Mouse (Mus musculus): ENCODE data around the gene Cst11.
A peak's percentile ranks its signal among the peaks of the same experiment; 100 is the strongest.
"Not testable (repeated sequence)": the region's sequence is repeated elsewhere in the genome, so short reads cannot be mapped to it uniquely, and the experiment has no call there.

Cst11 gene

DNA sequence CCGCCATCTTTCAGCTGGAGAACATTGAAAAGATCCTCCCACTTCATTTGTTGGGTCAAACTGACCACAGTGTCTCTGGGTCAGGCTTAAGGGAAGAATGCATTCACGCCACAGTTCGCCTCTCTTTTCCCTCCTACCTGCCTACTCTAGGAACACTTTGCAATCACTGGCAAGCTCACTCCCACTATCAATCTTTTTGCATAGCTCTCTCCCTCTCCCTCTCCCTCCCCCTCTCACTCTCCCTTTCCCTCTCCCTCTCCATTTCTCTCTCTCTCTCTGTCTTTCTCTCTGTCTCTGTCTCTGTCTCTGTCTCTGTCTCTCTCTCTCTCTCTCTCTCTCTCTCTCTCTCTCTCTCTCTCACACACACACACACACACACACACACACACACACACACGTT lies at the start of gene Cst11:
Cst11 (minus strand) TSS at position 101 of the 400 bp plus-strand sequence.
- DNase-seq: not testable (repeated sequence)

DNA sequence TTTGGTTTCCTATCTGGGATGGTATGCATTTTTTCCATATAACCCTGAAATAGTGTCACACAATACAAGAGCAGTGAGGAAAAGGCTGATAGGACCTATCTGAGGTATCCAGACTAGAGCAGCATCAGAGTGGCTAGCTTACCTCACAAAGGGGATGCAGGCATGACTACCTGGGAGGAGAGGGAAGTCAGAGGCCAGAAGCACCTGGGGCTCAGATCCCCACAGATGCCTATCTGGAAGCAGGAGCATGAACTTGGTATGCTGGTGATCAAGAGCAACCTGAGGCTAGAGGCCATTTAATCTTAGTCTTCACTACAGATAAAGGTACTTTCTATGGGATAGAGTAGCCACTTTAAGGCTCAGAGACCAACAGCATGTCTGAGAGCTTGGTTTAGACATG lies 48.6 kb upstream of the Cst11 start, which contains the start of gene Cst13:
Cst13 (plus strand) TSS at position 173 of the 400 bp plus-strand sequence.
- DNase-seq: no peak

DNA sequence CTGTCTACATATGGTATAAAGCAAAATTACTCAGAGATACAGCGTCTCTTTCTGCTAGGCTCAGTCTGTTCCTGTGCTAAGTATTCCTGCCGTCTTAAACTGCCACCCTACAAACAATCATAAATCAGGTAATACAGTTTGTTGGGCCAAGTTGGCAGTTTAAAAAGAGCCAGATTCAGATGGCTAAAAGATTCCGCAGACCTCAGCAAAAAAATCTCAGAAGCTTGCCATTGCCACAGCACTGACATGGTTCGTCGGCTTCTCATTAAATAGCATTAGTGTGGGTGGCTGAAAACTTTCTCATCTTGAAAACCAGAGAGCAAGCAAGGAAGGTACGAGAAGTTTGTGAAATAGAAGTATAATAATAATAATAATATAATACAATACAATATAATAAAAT lies 35.4 kb upstream of the Cst11 start:
- no peak for DNase-seq

DNA sequence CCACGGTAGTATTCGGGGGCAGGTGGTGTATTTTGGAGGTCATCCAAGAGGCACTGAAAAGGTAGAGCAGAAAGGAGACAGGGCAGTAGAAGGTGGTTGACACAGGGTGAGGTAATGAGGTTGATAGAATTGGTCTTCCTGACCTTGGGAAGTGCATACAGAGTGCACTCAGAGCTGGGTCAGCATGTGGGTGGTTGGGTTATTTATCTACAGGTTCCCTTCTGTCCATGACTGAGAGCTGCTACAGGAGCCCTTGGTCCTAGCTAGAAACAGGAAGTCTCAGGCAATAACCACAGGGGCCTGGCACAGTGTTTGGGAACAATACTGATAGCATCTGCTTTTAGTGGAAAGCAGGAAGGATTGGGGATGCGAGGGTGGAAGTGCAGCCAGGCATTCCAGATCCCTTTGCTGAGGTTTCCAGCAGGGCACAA lies 30.2 kb upstream of the Cst11 start:
- DNase-seq: peak; percentile 89

DNA sequence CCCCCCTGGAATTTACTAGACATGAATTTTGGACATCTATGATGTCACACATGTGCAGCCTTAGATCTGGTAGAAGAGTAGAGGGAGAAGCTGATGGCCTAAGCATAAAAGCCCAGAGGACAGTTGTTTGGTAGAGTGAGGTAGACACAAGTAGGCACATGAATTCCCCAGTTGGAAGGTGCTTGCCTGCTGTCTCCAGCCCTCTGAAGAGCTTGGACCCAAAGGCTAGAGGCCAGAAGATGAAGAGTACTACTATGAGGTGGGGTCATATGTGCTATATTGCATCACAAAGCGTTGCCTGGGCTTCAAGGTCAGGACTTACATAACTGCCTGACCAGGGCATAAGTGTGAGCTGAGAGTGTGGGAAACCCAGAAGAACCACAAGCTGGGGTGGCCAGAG lies 27.2 kb upstream of the Cst11 start, which contains the start of gene Cst8:
Cst8 (plus strand) TSS at position 301 of the 400 bp plus-strand sequence.
- DNase-seq: no peak

DNA sequence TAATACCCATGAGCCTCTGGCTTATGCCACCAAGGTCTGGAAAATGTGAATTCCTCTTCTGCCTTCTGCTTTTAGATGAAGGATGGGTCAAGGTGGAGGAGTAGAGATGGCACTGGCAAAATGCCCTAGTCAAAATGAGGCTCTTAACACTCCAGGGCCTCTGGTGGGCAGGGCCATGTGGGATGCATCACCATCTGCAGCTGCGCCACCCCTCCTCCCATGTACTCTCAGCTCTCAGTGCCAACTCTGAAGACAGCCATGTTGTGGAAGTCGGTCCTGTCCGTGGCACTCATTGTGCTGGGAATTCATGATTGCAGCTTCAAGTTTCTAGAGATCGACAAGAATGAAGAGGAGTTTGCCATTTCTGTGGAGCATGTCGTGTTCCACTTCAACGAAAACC lies 17.8 kb upstream of the Cst11 start, which contains the start of gene Cst12:
Cst12 (plus strand) TSS at position 220 of the 400 bp plus-strand sequence.
- DNase-seq: no peak

DNA sequence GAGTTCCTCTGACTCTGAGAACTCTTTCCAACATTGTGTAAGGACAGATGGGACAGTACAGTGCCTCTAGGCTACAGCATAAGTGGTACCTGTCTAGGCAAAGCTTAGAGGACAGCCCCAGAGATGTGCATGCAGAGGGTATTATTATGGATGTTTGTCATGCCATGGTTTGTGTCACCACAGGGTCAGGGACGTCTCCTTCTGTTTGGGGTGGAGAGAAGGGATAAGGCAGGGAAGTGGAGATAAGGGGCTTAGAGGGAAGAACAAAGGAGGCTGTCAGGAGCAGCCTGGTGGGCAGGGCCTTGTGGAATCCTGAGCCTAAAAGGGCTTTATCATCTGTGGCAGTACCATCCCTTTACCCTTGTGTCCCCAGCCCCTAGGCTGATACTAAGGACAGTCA lies 10.4 kb upstream of the Cst11 start, which contains the start of gene 8030411F24Rik:
8030411F24Rik (plus strand) TSS at position 301 of the 400 bp plus-strand sequence.
- DNase-seq: no peak

DNA sequence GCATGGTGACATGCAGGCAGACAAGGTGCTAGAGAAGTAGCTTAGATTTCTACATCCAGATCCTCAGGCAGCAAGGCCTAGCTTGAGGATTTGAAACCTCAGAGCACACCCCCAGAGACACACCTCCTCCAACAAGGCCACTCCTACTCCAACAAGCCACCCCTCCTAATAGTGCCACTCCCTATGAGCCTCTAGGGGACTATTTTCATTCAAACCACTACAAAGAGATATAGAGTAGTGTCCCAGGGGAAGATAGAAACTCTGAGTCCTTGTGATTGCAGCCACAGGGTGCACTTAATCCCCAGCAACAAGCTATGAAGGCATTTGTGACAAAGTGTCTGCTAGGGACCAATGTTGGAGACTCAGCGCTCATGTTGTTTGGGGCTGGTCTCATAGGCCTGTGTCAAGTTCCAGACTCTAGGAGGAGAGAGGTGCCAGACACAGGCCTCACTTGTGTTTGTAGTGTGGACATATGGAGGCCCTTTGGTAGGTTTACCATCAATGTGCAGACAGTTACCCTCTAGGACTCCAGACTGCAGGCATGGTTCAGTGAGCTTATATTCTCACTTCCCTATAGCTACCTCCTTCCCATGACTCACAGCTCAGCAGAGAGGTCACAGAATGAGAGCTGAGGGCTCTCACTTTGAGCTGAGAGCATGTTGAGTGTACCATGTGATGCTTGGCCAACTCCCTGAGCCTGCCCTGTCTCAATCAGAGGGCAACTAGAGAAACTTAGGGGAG lies 7.5 kb downstream of the Cst11 start:
- DNase-seq: no peak

DNA sequence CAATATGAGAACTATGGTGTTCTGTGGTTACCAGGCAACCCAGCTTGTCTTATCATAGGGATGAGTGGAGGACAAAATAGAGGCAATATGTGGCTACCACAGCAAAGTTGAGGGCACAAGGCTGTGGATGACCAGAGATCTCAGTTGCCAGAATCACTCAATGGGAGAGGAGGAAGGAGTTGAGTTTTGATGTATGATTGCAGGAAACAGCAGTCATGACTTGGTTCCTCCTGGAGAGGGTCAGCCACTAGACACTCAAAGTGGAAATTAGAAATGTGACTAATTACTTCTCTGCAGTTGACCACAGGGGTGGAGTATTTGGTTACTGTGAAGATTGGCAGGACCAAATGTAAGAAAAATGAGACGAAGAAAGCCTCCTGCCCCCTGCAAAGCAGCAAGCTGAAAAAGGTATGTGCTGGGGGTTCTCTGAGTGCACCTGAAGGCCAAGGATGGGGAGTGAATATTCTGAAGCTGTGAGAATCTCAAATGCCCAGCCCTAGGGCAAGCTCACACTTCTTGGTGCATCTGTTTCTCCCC lies 16.9 kb downstream of the Cst11 start:
- DNase-seq: no peak

DNA sequence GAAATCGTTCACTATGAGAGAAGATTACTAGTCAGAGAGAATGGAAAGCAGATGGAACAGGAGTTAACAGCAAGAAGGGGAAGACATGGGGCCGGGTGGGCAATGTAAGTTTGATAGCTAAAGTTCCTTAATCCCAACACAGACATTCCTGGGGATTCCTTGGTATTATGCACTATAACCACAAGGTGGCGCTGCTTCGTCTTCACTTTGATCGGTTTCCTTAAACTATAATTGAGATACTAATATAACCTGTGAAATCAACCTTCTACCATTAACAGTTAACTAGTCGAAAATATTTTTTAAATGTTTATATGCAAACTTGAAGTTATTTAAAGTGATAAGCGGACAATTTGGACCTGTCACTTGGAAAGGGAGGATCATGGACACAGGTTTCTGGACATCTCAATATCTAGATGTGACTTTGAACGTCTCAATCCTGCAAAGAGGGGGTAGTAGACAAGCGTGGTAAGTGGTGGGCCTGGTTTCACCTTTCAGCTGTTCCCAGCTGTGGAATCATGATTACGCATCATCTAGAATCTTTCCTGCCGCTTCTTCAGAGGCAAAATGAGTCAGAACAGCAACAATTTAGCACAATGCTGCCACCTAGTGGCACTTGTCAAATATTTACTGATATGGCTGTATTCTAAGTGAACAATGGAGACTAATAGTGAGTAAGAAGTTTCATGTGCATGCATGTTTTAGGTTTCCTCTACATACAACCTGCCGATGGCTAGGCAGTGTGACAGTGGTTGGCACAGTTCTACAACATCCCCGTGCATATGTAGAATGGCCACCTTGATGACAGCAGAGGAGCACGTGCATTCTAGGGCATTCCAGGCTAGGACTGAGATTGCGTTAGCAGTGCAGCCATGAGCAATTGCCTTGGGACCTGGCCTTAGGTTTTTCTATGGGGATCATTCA lies 19.1 kb downstream of the Cst11 start:
- DNase-seq: peak; percentile 88

DNA sequence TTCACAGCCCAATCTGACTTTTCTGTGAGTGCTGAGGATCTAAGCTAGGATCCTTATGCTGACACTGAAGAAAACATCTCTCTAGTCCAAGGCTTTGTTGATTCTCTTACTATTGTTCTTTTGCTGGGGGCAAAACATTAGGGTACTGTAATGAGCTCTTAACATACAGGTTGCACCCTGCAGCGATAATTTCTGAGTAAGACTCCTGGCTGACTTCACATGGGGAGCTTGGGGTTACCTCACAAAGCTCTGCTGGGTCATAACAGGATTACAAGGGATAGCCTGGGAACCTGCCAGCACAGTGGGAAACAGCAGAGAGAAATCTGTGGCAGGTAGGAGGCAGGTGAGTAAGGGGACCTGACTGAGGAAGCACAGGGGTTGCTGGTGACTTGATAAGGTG lies 21.2 kb downstream of the Cst11 start, which contains the start of gene Cstl1:
Cstl1 (plus strand) TSS at position 301 of the 400 bp plus-strand sequence.
- DNase-seq: peak; percentile 18

DNA sequence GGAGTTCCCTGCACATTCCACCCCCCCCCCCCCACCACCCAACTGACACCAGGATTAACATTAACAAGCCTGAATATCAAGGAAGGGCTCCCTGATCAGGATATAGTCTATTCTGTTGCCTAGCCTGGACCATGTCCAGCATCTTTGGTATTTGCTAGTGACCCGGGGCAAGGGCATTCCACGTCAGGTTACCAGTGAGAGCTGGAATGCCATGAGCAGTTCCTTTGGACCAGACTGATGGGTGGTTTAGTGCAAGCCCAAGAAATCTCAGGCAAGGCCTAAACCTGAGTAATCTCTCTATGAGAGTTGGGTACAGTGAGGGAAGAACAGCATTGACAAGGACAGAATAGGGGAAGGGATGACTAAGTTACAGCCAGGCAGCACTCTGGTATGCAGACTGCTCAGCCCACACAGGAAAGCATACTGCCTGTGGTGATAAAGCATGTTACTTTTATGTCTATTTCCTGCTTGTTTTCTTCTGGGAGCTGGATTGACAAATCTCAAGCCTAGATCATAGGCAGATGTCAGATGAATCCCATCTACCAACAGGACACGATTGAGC lies 27.4 kb downstream of the Cst11 start:
- DNase-seq: peak; percentile 52

DNA sequence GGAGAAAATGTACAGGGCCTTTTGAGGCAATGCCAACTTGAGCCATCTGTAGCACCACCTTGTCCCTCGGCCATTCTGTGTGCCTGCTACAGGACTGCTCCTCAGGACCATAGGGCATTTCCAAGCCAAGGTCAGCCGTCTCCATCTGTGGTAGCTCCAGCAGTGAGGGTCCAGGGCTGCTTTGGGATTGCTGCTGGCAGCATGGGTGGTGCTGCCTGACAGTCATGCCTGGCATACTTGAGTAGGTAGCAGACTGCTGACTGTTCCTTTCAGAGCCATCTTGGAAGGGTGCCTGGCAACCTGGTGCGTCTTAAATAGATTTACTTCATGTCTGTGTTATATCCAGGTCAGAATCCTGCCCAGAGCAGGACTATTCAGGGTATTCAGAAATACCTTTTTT lies 28.3 kb downstream of the Cst11 start:
- peak; percentile 97 for DNase-seq

DNA sequence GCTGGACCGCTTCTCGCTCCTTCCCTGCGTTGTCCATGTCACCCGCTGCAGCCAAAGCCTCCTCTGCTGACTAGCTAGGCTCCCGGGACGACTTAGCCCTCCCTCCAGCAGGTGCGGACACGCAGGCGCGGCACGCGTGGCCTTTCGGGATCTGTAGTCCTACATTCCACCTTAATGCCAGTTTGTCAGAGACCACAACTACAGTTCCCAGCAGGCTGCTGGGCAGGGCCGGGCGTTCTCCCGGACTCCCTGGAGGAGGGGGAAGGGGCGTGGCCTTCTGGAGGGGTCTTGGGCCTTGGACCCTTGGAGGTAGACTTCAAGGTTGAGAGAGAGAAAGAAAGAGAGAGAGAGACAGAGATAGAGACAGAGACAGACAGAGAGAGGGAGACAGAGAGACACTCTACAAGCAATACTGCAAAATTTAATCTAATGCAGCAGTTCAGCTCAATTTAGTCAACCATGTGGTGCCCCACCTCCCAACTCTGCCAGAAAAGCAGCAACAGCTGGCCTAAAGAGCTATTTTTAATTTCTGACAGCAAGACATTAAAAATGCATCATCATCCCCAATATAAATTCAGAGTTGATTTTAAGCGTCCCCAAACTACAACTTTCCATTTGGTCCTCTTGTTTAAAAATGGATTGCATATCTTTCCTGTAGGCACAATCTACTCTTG lies 38.8 kb downstream of the Cst11 start, which contains the start of gene Napb:
Napb (minus strand) TSS at position 141 of the 674 bp plus-strand sequence.
- peak; percentile 97 for DNase-seq

DNA sequence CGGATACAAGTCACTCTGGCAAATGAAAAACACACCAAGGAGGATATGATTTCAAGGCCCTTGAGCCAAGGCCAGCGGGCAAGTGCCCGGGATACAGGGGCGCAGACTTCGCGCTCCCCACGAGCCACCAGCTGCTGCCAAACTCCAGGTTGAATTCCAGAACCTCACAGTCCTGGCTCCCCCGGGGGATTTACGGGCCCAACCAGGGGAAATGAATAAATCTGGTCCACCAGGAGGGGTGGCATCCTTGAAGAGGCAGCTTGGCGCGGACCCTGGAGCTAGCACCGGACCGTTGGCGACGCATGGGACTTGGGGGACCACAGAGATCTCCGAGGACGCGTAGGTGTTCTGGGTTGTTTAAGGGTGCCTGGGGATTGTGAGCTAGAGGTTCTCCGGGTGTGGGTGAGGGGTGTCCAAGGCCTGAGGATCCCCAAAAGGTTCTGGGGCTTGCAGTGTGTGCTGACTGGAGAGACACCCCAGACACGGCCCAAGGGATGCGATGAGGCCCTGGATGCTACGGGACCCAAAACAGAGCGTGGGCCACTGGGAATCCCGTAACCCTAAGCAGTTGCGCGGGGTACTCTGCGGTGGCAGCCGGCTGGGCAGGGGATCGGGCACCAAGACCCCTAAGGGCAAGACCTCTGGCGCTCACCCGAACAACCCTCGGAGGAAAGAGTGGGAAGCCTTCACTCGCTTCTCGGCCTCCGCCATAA lies 39.5 kb downstream of the Cst11 start:
- peak; percentile 80 for DNase-seq

DNA sequence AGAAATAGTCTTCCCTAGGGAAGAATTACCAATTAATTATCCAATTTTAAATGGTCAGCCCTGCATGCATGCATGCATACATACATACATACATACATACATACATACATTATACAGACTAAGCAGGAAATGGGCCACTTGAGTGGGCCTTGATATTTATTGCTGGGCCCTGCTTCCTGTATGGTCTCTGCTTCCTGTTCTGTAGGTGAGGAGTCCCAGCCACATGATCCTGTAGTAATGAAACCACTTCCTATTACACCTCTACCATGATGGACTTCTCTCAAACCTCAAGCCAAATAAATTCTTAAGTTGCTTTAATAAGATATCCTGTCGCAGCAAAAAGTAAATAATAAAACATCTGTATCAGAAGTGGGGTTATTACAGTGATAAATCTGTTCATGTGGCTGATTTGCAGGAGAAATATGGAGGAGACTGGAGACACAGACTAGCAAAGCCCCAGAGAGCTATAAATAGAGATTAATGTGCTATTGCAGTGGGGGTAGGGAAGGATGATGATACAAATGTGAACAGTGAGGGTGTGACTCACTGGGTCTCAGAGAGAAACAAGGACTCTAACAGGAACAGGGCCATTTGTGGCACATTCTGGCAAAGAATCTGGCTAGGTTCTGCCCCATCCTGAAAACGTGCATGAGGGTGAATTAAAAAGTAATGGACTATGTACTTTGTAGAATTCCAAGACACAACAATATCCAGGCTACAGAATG lies 51.9 kb downstream of the Cst11 start:
- no peak for DNase-seq
